Mouse (Mus musculus) embryonic facial prominence, embryonic 12.5 days (tissue): ENCODE data around the gene Gm10134. TPM values are rescaled to one million over a fixed set of nuclear protein-coding genes. Genes with fewer than 3 reads are reported as not detected.
"Not testable (repeated sequence)": the region's sequence is repeated elsewhere in the genome, so short reads cannot be mapped to it uniquely, and the experiment has no call there.

Experiments used
- ATAC-seq: fragments of 200-750 bp; cut with Nextera tagmentation; 2 replicates; pipeline ENCODE4 v1.8.0; 2017; ENCODE audit not compliant: insufficient number of reproducible peaks, insufficient read depth, low FRiP score, low TSS enrichment
- H3K27ac ChIP-seq: fragments of 300-500 bp; sonication (generic); 2 replicates; pipeline ENCODE4 v1.5.1; 2016; ENCODE audit warnings: mild to moderate bottlenecking
- H3K27me3 ChIP-seq: fragments of 300-500 bp; sonication (generic); 2 replicates; pipeline ENCODE4 v1.6.1; 2016; ENCODE audit warnings: mild to moderate bottlenecking, moderate library complexity
- H3K36me3 ChIP-seq: fragments of 300-500 bp; sonication (generic); 2 replicates; pipeline ENCODE4 v1.6.1; 2016; ENCODE audit warnings: mild to moderate bottlenecking
- H3K4me1 ChIP-seq: fragments of 300-500 bp; sonication (generic); 2 replicates; pipeline ENCODE4 v1.6.1; 2016
- H3K4me2 ChIP-seq: fragments of 300-500 bp; sonication (generic); replicated peaks from 2 replicates; pipeline ENCODE4 v1.6.1; 2016; ENCODE audit warnings: mild to moderate bottlenecking, moderate library complexity
- H3K4me3 ChIP-seq: fragments of 300-500 bp; sonication (generic); 2 replicates; pipeline ENCODE4 v1.5.1; 2016; ENCODE audit warnings: mild to moderate bottlenecking
- H3K9ac ChIP-seq: fragments of 300-500 bp; sonication (generic); 2 replicates; pipeline ENCODE4 v1.6.1; 2016; ENCODE audit warnings: mild to moderate bottlenecking, moderate library complexity
- H3K9me3 ChIP-seq: fragments of 300-500 bp; sonication (generic); 2 replicates; pipeline ENCODE4 v1.6.1; 2016; ENCODE audit warnings: mild to moderate bottlenecking, moderate library complexity
- WGBS: fragments of 180-500 bp; shearing (Covaris S2); methylation state at CpG from one replicate; pipeline ENCODE4 v1.1.7; 2016; 5-methylcytosine and 5-hydroxymethylcytosine counted together
- polyA plus RNA-seq: library from polyadenylated mRNA; unstranded; fragments of >200 nt; fragmentation: Nextera tagmentation; extraction: Ambion mirVana; gene quantifications from 2 replicates; pipeline ENCODE4 v1.2.1, GENCODE M21; 2016

The Gm10134 gene
- polyA plus RNA-seq: 0.87 TPM in 1 of 2 replicates, not detected in the other

- 82% methylated on average over 3 of the region's 3 CpGs for WGBS
- no peaks in the 10 kb centered on the region for H3K27me3 ChIP-seq
- H3K4me2 ChIP-seq: no peak within 1 kb of the TSS
- H3K9ac ChIP-seq: no peak within 1 kb of the TSS
- no peaks in the 10 kb centered on the region for H3K9me3 ChIP-seq
- H3K4me3 ChIP-seq: no peak within 1 kb of the TSS
- H3K4me1 ChIP-seq: no peaks in the 10 kb centered on the region
- H3K27ac ChIP-seq: no peak within 1 kb of the TSS
- ATAC-seq: no peak
- H3K36me3 ChIP-seq: no peaks in the 10 kb centered on the region
Measured at GRCm38 (mm10) chr2:28505795-28506194, at the start of gene Gm10134. TSS of gene Gm10134 (plus strand) at chr2:28506095.

DNA sequence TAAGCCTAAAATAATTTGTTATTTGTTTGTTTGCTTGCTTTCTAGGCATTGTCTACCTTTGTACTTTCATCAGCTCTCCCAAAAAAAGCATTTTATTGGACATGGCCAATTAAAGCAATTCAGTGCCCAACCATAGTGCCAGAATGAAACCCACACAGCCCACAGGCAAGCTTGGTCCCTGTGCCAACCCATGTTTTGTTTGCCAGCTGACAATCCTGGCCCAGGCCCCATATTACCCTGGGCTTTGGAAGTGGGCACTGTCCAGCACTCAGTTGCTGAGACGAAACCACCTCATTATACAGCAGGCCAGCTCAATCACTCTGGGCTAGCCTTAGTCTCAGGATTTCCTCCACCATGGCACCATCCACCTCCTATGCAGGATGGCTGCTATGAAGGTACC, 49.3 kb upstream of the Gm10134 start:
- Histone ChIP-seq H3K4me1 (no peaks in the 10 kb centered on the region), H3K4me2 (no peak overlapping the region), H3K36me3 (peaks cover 22% of the 10 kb centered on the region), H3K9me3 (no peaks in the 10 kb centered on the region), H3K4me3 (no peak overlapping the region), H3K27me3 (no peaks in the 10 kb centered on the region), H3K27ac (no peak overlapping the region), H3K9ac (no peak overlapping the region)
- whole genome bisulfite sequencing: 86% methylated on average over 1 of the region's 1 CpGs
- no peak for ATAC-seq

DNA sequence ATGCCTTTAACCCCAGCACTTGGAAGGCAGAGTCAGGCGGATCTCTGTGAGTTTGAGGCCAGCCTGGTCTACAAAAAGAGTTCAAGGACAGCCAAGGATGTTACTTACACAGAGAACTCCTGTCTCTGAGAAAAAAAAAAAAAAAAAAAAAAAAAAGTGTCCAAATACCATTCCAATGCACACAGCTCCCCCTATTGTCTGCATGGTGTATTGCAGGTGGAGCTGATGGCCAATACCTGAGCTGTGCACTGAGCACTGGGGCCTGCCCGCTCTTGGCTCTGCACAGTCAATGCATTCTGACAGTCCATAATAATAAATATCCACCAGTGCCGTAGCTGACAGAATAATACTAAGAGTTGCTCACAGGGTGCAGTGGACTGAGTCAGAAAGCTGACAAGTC, 42.0 kb upstream of the Gm10134 start:
- H3K36me3 ChIP-seq: no peaks in the 10 kb centered on the region; the same call in 1 of the 2 replicates
- no peaks in the 10 kb centered on the region for H3K9me3 ChIP-seq
- no peak overlapping the region for H3K4me2 ChIP-seq
- WGBS: 36% methylated on average over 3 of the region's 3 CpGs
- no peak overlapping the region for H3K4me3 ChIP-seq
- H3K27me3 ChIP-seq: peaks cover 10% of the 10 kb centered on the region; the same call in 1 of the 2 replicates
- no peak for ATAC-seq
- peaks cover 14% of the 10 kb centered on the region for H3K4me1 ChIP-seq
- H3K27ac ChIP-seq: no peak overlapping the region
- no peak overlapping the region for H3K9ac ChIP-seq

DNA sequence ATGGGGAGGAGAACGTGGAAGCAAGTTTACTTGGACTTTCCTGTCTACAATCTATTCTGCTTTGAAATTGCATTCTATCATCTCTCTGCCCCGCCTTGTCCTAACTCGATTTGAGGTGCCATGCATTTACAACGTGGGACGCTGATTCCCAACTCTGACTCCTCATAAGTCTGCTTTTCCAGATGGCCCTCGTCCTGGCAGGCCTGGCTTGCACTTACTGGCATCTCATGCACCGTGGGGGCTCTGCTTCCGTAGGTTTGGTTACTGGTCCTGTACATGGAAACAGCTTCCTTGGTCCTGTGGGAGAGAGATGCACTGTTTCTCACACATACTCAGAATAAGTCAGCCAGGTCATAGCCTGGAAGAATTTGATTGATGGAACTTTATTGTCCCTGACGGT, 41.0 kb upstream of the Gm10134 start:
- 80% methylated on average over 9 of the region's 9 CpGs for WGBS
- ATAC-seq: no peak
- H3K27me3 ChIP-seq: peaks cover 10% of the 10 kb centered on the region; the same call in 1 of the 2 replicates

DNA sequence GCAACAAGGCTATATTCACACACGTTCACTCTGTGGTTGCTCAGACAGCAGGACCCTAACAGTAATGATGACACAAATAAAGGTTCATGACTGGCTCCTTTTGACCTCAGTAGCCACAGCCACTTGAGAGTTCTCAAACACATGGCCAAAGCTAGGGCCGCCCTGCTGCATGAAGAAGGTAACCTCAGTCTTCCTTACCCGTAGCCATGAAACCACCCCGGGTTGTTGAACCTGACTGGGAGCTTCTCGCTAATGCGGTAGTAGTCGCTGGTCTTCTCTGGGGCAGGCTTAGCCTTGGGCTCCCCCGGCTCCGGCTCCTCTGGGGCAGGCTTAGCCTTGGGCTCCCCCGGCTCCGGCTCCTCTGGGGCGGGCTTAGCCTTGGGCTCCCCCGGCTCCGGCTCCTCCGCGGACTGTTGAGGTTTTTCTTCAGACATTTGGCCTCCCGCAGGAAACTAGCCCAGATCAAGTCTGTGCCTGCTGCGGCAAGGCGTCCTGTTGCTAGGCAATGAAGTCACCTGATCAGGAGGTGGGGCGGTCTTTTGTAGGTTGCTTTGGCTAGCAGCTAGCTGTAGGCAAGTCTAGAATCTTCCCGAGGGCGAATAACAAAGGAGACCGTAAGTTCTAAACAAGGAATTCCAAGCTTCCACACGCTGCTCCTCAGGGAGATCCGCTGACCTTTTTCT, 39.9 kb upstream of the Gm10134 start, which contains the start of gene 1700007K13Rik:
TSS of gene 1700007K13Rik (minus strand) at position 497 of the 683 bp plus-strand sequence.
- Histone ChIP-seq H3K27ac (no peak within 1 kb of the TSS), H3K4me1 (peaks cover 17% of the 10 kb centered on the region), H3K9ac (peak within 1 kb of the TSS; percentile 42; the same call in 1 of the 2 replicates), H3K4me2 (peak within 1 kb of the TSS; percentile 62), H3K27me3 (peaks cover 10% of the 10 kb centered on the region; the same call in 1 of the 2 replicates), H3K9me3 (no peaks in the 10 kb centered on the region), H3K4me3 (peak within 1 kb of the TSS; percentile 32), H3K36me3 (peaks cover 19% of the 10 kb centered on the region)
- peak; percentile 58 for ATAC-seq
- 5% methylated on average over 25 of the region's 25 CpGs for WGBS

More for the DNA sequence above, 41.0 kb upstream of the Gm10134 start:
- H3K9me3 ChIP-seq: no peaks in the 10 kb centered on the region
- H3K4me1 ChIP-seq: peaks cover 17% of the 10 kb centered on the region
- H3K4me2 ChIP-seq: no peak overlapping the region
- H3K27ac ChIP-seq: no peak overlapping the region
- H3K9ac ChIP-seq: no peak overlapping the region
- peaks cover 9% of the 10 kb centered on the region for H3K36me3 ChIP-seq
- no peak overlapping the region for H3K4me3 ChIP-seq

DNA sequence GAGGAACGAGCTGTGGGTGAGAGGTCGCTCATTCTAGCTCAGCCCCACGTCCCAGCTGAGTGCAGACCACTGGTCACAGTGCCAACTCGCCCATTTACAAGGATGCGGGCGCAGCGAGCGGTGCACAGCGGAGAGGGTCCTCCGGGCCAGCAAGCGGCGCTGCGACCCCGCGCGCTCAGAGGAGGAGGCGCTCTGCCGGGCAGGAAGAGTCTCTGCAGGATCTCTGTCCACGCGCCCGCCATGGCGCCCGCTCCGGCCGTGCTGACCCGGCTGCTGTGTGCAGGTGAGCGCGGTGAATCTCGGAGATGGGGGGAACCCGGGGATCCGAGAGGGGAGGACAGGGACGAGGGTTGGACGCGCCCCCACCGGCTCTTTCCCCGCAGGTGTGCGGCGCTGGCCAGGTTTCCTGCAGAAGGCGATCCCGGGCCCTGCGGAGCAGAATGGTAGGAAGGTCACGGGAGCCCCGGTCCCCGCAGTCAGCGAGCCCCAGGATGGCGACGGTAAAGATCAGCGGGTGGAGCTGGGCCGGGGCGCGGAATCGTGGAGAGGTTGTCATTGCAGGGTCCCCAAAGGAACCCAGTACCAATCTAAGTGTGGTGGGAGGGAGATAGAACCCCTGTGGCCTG, 37.9 kb upstream of the Gm10134 start, which contains the start of gene Mrps2:
TSS of gene Mrps2 (plus strand) at position 207 of the 626 bp plus-strand sequence.
- WGBS: under 1% methylated on average over 52 of the region's 52 CpGs
- Histone ChIP-seq H3K4me1 (peaks cover 17% of the 10 kb centered on the region), H3K36me3 (peaks cover 39% of the 10 kb centered on the region), H3K9me3 (0 out of 2 replicates have a peak, but pooled peaks cover 3% of the 10 kb centered on the region), H3K27ac (peak within 1 kb of the TSS; percentile 25; the same call in 1 of the 2 replicates), H3K4me2 (peak within 1 kb of the TSS; percentile 93), H3K4me3 (peak within 1 kb of the TSS; percentile 98), H3K27me3 (peaks cover 10% of the 10 kb centered on the region; the same call in 1 of the 2 replicates), H3K9ac (peak within 1 kb of the TSS; percentile 95)
- peak; percentile 86 for ATAC-seq

GRCm38 (mm10) chr2:28468486-28469225, 37.2 kb upstream of the Gm10134 start:
- Histone ChIP-seq H3K4me1 (peaks cover 17% of the 10 kb centered on the region), H3K27ac (no peak overlapping the region), H3K9me3 (0 out of 2 replicates have a peak, but pooled peaks cover 6% of the 10 kb centered on the region), H3K4me2 (peak overlapping the region; percentile 93), H3K4me3 (peak overlapping the region; percentile 98), H3K27me3 (peaks cover 10% of the 10 kb centered on the region; the same call in 1 of the 2 replicates), H3K36me3 (peaks cover 42% of the 10 kb centered on the region), H3K9ac (peak overlapping the region; percentile 95)
- ATAC-seq: no peak
- 53% methylated on average over 18 of the region's 18 CpGs for WGBS

DNA sequence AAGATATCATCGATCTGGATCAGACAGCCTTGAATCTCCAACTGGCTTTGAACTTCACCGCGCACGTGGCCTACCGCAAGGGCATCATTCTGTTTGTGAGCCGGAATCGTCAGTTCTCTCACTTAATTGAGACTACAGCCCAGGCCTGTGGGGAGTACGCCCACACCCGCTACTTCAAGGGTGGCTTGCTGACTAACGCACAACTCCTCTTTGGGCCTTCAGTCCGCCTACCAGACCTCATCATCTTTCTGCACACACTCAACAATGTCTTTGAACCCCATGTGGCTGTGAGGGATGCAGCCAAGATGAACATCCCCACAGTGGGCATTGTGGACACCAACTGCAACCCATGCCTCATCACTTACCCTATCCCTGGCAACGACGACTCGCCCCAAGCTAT, 36.4 kb upstream of the Gm10134 start:
- no peak overlapping the region for H3K9ac ChIP-seq
- H3K9me3 ChIP-seq: 0 out of 2 replicates have a peak, but pooled peaks cover 6% of the 10 kb centered on the region
- 97% methylated on average over 14 of the region's 14 CpGs for WGBS
- peak overlapping the region; percentile 93; the same call in 1 of the 2 replicates for H3K4me2 ChIP-seq
- H3K27me3 ChIP-seq: peaks cover 10% of the 10 kb centered on the region; the same call in 1 of the 2 replicates
- no peak for ATAC-seq
- H3K27ac ChIP-seq: no peak overlapping the region
- H3K36me3 ChIP-seq: peaks cover 42% of the 10 kb centered on the region
- H3K4me3 ChIP-seq: no peak overlapping the region
- H3K4me1 ChIP-seq: peaks cover 17% of the 10 kb centered on the region

DNA sequence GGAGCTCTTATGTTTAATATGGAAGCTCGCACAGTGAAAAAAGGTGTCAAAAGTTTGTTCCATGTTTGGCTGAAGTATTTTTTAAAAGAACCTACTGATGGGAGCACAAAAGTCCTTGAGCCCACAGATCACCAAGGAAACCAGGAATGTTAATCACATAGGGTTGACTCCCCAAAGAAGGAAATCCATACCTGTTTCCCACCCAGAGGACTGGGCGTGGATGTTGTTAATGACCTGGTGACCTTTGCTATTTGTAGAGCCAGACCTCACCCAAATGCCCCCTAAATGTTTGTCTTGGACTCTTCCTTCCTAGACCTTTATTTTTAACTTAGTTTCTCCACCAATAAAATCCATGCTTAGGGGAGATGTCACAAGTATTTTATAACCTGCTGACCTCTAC, 35.3 kb upstream of the Gm10134 start:
- 93% methylated on average over 2 of the region's 2 CpGs for WGBS
- Histone ChIP-seq H3K27ac (no peak overlapping the region), H3K4me2 (no peak overlapping the region), H3K36me3 (peaks cover 42% of the 10 kb centered on the region), H3K27me3 (0 out of 2 replicates have a peak, but pooled peaks cover 4% of the 10 kb centered on the region), H3K4me3 (no peak overlapping the region), H3K9ac (no peak overlapping the region), H3K9me3 (0 out of 2 replicates have a peak, but pooled peaks cover 6% of the 10 kb centered on the region), H3K4me1 (peaks cover 17% of the 10 kb centered on the region)
- no peak for ATAC-seq

GRCm38 (mm10) chr2:28472011-28472410, 33.9 kb upstream of the Gm10134 start:
- ATAC-seq, H3K9ac ChIP-seq, H3K9me3 ChIP-seq, H3K27ac ChIP-seq, H3K4me2 ChIP-seq, H3K27me3 ChIP-seq, H3K4me1 ChIP-seq, H3K4me3 ChIP-seq: not testable (repeated sequence)
- H3K36me3 ChIP-seq: peaks cover 42% of the 10 kb centered on the region
- WGBS: 92% methylated on average over 8 of the region's 8 CpGs

GRCm38 (mm10) chr2:28477993-28478392, 27.9 kb upstream of the Gm10134 start:
- not testable (repeated sequence) for H3K27ac ChIP-seq, H3K4me2 ChIP-seq, H3K4me3 ChIP-seq, H3K4me1 ChIP-seq, H3K27me3 ChIP-seq, H3K9me3 ChIP-seq, H3K9ac ChIP-seq, ATAC-seq, H3K36me3 ChIP-seq
- 87% methylated on average over 5 of the region's 5 CpGs for WGBS
